Mouse (Mus musculus): ENCODE results near the gene Phf7.

DNA sequence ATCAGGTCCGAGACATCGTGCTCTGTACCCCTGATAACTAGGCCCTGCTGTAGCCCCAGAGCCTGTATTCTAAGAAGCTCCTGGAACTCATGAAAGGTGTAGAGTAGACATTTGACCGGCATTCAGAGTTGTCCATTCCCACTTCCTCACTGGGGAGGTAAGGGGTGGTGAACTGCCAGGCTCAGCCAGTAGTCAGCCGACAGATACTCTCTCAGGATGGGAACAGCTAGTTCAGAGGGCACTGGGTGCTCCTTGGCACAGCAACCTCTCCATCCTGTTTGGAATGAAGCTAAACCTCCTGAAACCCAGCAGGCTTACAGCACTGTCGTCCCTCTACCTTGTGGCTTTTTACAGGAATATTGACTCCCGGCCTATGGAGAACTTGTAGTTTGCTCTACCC, 39.3 kb downstream of the Phf7 start:
- TF ChIP-seq POLR2A (IDR thresholded peaks at IDR 0.05; ENCODE audit: borderline replicate concordance, extremely low read depth, insufficient read depth, insufficient read length, poor library complexity, severe bottlenecking) (no peak), CTCF (IDR thresholded peaks at IDR 0.05; ENCODE audit: borderline replicate concordance, extremely low read depth, insufficient read depth, insufficient read length) (no peak)

Measured in brain, embryonic 14.5 days (tissue).